Mouse (Mus musculus): Measurements from ENCODE around the gene Tecr.
"Not testable (repeated sequence)": the region's sequence is repeated elsewhere in the genome, so short reads cannot be mapped to it uniquely, and the experiment has no call there.

The Tecr gene

DNA sequence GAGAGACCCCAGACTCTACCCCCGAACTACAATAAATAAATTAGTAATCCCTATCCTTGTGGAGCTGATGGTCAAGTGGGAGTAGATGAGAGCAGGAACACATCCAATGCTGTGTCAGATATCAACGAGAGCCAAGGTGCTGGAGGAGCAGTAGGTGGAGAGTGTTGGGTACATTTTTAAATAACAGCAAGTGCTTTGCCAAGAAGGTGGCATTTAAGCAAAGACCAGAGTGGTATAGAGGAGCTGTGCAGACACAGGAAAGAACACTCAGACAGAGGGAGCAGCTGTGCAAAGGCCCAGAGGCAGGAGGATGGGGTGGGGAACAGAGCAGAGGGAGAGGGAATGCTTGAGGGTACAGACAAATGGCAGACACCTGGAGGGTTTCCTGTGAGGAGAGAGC, 9.3 kb upstream of the Tecr start:
- DNase-seq: no peak

DNA sequence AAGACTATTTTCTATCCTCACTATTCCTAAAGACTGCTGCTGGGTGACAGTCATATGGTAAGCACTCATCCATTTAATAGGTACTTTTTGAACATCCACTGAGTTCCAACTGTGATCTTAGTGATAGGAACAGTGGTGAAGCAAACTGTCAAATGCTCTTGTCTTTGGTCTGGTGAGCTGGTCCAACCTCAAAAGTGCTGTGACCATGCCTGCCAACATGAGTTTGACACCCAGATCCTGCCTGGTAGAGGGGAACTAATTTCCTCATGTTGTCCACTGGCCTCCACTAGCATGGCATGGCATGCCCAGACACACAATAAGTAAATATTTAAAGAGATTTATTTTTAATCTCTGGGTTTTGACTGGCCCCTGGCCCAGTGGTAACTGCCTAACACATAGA, 8.9 kb upstream of the Tecr start:
- DNase-seq: no peak

DNA sequence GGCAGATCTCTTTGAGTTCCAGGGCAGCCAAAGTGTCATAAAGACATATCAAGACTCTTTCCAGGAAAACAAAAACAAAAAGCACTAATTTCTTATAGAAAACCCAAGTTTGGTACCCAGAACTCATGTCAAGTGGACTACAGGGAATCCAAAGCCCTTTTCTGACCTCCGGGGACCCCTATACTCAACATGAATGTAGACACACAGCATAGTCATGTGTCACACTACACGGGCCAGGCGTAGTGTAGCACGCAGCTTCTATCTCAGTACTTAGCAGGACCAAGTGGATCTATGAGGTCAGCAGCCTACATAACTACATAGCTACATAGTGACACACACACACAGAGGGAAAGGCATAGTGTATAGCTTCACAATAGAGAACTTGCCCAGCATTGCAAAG, 5.9 kb upstream of the Tecr start:
- DNase-seq: no peak

DNA sequence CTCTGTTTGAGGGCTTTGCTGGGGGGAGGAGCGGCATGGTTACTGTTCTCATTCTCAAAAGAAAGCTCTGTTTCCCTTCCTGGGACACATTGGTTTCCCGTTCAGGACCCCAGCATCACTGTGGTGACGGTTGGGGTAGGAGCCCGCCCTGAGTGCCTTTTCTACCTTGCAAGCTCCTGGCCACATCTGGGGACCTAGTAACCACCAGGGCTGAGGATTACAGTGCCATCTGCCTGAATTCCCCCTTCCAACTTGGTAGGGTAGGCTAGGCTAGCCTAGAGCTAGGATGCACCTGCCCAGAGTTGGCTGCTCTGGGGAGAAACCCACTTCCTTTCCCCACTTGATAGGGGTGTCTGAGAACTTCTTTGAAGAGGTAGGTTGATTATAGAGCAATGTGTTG, 4.2 kb upstream of the Tecr start:
- no peak for DNase-seq

DNA sequence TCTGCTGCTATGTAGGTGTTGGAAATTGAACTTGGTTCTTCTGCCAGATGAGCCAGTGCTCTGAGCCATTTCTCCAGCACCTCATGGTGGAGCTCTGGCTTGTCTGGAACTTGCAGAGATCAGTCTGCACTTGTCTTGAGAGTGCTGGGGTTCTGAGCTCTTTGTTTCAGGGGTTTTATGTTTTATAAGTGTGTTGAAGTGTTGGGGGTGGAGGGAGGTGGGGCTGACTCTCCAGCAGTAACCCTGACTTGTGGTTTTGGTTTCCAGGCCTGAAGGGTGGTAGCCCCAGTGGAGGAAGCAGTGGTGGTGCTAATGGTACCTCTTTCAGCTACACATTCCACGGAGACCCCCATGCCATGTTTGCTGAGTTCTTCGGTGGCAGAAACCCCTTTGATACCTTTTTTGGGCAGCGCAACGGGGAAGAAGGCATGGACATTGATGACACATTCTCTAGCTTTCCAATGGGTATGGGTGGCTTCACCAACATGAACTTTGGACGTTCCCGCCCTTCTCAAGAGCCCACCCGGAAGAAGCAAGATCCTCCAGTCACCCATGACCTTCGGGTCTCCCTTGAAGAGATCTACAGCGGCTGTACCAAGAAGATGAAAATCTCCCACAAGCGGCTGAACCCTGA, 1.9 kb upstream of the Tecr start:
- DNase-seq: no peak

DNA sequence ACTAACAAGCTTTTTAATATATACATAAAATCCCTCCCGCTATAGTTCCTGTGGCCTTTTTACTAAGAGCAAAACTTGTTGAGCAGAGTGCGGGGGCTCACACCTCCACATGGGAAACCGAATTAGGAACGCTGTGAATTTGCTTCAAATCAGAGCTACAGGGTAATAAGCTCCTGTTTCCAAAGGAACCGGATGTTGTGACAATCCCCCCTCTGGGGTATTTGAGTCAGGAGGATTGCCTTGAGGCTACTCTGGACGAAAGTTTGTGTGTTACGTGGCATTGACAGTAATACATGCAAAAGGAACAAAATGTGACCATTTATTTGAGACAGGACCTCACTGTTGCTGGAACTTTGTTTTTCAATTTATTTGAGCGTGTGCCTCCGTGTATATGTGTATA, 1.3 kb upstream of the Tecr start:
- no peak for DNase-seq

DNA sequence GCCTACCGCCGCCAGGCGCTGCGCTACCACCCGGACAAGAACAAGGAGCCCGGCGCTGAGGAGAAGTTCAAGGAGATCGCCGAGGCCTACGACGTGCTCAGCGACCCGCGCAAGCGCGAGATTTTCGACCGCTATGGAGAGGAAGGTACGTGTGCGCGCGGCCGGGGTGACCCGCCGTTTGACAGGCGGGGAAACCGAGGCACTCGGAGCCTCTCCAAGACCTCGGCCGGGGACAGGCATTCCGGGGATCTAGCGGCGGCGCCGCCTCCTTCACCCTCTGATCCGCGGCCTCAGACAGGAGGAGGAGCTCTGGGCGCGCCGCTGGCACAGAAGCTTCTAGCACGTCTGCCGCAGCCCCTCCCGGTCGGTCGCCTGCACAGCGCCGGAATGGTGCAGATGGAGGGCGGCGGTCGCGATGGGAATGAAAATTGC, 643 bp upstream of the Tecr start:
- peak; percentile 81 to 88 for DNase-seq

DNA sequence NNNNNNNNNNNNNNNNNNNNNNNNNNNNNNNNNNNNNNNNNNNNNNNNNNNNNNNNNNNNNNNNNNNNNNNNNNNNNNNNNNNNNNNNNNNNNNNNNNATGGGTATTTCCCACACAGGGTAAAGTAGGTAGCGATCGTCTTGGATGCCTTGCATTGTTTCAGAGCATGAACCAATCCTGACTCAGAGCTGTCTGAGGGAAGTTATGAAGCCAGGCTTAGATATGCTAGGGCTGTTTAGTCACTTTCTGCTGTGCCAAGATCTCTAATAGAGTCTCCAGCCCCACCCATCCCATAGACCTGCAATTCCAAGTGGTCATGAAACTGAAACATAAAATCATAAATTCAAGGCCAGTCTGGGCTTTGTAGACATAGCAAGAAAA, 5.1 kb downstream of the Tecr start:
- no peak for DNase-seq

DNA sequence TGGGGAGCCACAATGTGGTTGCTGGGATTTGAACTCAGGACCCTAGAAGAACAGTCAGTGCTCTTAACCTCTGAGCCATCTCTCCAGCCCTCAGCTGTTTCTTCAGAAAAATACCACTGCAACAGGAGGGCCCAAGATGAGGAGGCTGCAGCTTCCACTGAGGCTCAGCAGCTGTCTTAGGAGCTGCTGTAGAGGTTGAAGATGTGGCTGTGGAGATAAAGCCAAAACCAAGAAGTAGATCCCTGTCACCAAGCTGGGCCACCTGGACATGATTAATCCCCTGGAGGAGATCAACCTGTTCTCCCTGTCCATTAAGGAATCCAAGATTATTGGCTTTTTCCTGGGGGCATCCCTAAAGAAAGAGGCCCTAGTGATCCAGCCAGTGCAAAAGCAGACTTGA, 8.0 kb downstream of the Tecr start:
- no peak for DNase-seq

DNA sequence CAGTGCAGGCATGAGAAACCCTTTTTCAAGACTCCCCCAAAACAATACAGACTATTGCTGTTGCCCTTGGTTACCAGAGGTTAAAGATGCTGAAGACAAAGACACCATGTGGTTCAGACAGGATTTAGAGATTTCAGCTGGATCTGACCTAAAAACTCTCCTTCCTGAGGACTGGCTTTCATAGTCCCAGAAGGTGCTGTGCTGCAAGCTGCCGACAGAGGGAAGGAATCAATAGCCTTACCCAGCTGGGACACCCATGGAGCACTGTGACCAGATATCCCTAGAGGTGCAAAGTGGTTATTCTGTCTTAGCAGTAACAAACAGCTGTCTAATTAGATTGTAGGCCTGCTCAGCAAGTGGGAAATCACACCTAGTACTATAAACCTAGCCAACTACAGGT, 9.6 kb downstream of the Tecr start:
- no peak for DNase-seq

DNA sequence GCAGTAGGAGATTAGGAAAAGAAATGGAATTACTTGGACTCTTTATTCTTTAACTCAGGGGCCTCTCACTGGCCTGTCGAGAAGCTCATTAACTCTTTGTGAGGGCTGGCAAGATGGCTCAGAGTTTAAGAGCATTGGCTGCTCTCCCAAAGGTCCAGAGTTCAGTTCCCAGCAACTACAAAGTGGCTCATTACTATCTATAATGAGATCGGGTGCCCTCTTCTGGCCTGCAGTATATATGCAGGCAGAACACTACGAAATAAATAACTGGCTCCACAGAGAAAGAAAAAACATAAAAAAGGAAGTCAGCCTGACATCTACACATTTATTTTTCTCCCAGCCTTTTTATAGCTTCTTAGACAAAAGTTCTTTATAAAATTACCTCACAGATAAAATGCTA, 11.4 kb downstream of the Tecr start:
- DNase-seq: peak; percentile 71 to 78

DNA sequence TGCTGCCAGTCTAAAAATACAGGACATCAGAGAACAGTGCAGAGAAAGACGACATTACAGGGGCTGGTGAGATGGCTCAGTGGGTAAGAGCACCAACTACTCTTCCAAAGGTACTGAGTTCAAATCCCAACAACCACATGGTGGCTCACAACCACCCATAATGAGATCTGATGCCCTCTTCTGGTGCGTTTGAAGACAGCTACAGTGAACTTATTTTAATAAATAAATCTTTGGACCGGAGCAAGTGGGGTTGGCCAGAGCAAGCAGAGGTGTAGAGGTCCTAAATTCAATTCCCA, 12.8 kb downstream of the Tecr start:
- DNase-seq: not testable (repeated sequence)

DNA sequence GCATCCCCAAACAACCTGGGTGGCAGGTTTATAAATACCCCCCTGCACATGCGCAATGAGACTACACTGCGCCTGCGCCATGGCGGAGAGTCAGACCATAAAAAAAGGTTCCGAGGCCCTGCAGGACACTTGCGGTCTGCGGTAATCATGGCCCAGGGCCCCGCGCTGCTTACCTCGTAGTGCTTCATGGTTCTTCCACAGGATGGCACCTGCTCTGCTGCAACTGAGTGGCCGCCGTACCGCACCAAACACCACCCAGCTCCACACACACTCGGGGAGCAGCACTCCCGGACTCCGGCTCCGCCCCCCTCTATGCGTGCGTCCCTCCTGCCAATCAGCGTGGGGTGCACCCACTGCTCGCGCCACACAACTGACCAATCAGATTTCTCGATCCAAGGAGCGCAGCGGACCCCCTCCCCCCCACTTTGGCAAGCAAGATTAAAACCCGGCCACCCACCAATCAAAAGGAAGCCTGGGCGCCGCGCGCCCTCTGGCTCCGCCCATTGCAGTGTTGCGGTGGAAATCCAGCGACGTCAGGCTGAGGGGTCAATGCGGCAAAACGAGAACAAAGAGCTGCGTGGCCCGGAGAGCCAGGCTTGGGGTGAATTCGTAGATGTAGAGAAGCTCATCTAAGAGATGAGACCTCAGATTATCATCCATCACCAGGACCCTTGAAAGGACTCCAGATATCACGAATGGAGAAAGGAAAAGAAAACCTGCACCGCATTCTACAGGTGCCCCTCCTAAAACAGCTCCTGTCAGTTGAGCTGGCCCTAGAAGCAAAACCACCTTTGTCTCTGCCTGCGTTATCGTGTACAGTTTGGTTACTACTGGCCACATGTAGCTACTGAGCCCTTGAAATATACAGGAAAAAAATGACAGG, 13.4 kb downstream of the Tecr start:
- DNase-seq: peak; percentile 96 to 97

DNA sequence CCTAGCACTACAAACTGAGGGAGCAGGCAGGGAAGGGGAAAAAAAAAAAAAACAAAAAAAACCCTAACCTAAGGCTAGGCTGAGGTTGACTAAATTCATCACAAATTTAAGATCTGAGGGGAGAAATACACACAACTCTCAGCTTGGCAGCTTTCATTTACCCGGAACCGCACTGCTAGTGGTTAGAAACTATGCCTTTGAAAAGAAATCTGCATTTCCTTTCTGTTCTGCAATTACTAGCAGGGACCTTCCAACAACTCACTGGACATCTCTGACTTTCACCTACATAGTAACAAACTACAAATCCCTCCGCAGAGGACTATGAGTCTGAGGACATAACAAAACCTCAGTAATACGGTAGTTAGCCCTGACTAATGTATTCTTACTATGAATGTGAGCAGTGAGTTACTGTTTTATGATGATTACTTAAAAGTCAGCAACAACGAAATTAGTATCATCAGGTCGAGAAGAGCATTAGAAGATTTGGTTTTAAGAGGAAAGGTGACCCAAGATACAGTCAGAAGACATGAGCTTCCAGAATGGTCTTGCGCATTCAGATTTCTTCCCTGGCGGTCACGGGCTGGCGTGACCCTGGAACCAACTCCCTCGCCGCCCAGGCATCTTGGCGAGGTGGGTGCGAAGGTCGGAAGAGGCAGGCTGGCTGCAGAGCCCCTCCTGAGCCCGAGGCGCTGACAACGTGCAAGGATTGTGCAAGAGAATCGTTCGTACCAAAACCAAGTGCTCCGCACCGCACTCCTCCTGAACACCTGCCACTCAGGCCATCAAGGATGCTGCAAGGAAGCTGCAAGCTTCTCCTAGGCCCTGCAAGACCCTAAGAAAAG, 14.2 kb downstream of the Tecr start:
- DNase-seq: no peak

DNA sequence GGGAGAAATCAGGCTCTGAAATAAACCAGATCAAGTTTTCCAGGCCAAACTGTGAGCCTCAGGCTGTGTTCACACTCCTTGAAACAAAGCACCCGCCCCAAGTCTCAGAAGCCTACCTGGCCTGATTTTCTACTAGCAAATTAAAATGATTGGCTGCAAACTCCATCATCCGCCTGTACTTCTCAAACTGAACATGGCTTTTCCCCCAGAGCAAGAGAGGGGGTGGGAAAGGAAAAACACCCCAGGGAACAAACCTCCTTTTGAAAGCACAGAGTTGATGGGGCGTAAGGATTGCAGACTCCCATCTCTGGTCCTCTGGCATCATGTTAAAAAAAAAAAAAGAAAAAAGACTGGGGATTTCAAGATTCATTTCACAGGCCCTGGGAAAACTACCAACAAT, 15.1 kb downstream of the Tecr start:
- DNase-seq: no peak

DNA sequence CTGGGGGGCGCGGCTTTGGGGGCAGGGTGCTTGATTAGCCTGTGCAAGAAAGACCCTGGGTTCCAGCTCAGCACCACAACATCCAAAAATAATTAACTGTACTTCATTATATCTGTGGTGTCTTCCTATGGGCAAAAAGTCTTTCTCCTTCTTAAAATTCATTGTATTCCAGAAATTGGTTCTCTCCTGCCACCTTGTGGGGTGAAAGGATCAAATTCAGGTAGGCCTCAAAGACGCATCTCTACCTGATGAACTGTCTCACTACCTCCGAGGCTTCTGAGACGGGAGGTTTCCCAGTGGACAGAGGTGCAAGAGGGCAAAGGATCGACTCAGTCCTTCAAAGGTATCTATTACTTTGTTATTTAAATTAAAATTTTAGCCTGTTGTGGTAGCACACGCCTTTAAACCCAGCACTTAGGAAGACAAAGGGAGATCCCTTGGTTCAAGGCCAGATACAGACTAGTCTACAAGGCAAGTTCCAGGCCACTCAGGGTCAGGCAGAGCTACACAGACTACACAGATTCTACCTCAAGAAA, 17.2 kb downstream of the Tecr start:
- DNase-seq: no peak

DNA sequence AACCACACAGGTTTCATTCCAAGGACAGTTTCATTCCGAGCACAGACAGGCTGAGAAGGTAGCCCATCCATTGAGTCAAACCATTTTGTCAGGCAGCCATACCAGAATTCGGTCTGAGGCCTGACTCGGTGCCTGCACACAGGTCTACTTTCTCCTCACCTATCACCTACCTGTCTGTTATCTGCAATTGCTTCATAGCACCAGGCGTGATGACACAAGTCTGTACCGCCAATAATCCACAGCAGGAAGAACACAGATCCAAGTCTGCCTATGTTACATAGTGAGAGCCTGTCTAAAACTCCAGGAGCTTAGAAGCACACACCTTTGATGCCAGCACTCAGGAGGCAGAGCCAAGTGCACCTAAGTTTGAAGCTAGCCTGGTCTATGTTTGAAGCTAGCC, 18.9 kb downstream of the Tecr start:
- no peak for DNase-seq

DNA sequence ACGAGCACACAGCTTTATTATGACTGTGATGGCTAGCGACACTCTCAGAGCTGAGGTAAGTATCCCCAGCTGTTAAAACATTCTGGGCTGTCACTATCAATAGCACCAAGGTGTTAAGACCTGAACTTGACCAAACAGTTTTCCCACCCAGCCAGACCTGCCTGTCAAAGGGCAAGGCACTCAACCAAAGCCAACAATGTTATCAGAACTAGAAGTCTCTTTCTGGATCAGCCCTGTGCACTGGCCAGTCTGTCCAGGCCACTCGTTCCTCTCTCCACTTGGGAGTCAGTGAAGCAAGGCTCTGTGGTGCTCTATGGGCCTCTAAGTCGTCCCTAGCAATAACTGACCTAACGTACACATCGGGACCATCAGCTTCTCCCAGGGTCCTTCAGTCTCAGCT, 20.1 kb downstream of the Tecr start:
- no peak for DNase-seq

DNA sequence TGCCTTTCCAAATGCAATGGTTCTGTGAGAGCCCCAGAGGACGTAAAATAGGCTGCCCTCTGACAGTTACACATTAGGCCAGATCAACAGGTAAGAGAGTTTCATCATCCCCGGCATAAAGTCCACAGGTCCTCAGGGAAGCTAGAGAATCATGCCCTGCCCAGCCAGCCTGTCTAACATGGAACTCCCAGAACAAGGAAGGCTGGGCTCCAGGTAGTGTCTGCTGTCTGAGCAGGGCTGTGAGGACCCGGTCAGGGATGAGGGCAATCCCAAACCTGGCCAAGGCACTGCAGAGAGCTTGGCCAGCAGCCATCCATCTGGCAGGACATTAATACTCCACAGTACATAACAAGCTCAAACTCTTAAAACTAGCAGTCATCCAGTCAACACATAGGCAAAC, 22.4 kb downstream of the Tecr start:
- peak in 1 of 2 experiments; percentile 49 for DNase-seq

DNA sequence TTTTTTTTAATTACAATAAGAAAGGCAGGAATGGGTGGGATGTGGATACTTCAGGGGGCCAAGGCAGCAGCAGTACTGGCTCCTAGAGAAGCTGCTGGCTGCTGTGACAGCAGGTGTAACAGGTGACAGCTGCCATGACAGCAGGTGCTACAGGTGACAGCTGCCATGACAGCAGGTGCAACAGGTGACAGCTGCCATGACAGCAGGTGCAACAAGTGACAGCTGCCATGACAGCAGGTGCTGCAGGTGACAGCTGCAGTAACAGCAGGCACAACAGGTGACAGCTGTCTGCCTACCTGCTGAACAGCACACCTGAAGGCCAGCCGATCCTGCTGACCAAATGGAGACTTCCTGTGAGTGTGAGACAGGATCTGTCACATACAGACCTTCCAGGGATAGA, 23.0 kb downstream of the Tecr start:
- DNase-seq: no peak

DNA sequence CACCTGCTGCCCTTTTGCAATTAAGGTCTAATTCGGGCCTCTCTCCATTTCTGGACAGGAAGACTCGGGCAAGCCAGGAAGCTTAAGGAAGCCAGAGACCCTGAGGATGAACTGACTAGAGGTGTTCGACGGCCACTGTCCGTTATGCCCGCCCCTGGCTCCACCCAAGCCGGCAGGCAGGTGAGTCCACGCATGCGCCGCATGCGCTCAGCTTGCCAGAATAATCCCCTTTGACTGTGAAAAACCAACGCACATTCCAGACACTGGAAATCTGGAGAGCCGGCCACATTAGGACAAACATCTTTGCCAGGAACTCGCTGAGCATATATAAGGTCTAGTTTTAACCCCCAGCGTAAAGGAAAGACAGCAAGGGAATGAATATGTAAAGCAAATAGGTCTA, 24.5 kb downstream of the Tecr start:
- no peak for DNase-seq

DNA sequence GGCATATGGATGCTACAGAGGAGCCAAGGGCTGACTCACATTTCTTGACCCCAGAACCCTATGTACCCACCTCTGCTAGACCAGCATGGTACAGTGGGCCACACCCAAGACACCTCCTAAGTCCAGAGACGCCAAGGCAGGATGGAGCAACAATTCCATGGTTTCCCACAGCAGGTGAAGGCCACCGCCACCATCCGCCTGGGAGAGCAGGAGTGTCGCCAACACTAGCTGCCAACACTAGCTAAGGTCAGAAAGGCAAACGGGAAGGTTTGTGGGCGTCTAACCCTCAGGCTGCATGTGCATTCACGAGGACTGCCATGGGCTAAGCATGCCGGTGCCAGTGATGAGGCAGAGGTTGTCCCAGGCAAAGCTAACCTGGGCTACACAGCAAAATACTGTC, 25.5 kb downstream of the Tecr start:
- DNase-seq: no peak

DNA sequence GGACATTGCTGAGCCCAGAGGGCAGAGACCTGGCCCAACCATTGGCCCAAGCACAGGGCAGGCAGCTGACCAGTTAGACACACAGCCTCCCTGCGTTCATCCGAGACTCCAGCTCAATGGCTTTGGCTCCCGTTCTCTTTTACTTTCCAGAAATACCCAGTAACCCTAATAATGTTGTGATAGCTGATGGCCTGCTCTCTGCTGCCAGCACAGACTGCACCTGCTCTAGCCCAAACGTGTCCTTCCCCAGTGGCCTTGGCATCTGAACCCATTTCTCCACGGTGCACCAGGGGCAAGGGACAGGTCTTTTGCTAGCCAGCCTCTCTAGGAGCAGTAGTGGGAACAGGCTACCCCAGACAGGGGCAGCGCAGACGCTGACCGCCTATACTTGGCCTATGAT, 26.9 kb downstream of the Tecr start:
- DNase-seq: no peak

DNA sequence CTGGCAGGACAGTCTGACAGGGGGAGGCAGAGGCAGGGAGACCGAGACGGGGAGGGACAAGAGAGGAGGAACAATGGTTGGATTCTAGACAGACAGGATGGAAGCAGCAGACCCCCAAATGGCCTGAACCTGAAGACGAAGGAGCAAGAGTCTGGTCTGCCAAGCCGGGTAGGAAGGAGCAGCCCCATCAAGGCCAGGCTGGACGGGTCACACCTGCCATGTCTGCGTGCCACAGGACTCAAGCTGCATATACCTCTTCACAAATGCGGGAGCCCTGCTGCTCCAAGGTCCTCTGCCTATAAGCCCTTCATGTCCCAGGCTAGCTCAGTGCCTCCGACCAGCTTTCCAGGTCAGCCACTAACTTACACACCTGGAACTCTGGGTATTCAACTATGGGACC, 28.1 kb downstream of the Tecr start:
- DNase-seq: no peak
